Comparison of ENCODE assay signal across 8 mouse cellular contexts in the genomic region with DNA sequence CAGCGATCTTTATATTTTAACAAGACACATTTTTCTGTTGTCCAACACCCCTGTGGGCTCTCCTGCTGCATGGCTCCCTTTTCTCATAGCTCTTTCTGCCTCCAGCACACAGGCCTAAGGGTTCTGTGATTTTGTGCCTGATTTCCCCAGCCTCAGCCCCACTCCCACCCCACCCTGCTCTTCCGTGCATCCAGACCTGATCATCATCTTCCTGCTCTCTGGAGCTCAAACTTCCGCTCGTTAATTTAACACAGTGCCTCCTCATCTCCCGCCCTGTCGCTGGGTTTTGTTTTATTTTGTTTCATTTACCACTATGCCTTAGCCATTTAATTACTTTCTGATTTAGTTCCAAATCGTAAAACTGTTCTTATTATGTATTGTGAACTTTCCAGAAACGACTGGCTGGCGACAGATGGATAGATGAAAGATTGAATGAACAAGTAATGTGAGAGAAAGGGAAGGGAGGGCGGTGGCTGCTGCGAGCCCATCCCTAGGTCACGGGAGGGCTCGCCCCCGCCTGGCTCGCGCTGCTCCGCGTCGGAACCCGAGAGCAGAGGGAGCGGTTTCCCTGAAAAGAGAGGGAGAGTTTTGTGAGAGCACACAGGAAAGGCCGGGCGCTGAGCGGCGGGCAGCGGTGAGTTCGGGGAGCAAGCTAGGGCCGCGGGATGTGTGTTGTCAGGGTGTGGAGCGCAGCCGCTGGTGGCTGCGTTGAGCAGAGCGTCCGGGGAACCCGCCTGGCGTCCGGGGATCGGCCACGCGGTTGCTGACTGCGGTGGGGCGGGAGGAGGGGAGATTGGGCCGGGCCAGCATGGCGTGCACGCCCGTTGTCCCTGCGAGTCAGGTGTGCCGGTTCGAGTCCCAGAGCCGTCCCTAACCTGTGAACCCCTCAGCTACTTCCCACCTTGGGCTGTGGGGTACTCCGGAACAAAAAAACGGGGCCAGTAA. TPM values are rescaled to one million over a fixed set of nuclear protein-coding genes. Genes with fewer than 3 reads are reported as not detected.
DNase-seq lines count a peak whose midpoint lies in the region; ATAC-seq and TF ChIP-seq lines count a peak whose summit lies in the region.

Agk (plus strand) TSS at position 276 of the 945 bp plus-strand sequence.

- peak within 1 kb of the TSS; percentile 49 for H3K4me2 ChIP-seq in forebrain, postnatal 0 days (ENCODE audit: low read depth)
- peak within 1 kb of the TSS; percentile 54 for H3K4me2 ChIP-seq in lung, embryonic 15.5 days

- ATAC-seq in forebrain, postnatal 0 days, result peak; percentile 96
- ATAC-seq in lung, embryonic 15.5 days (ENCODE audit: borderline replicate concordance, extremely low read depth, low FRiP score, low TSS enrichment), result peak; percentile 98

- H3K4me1 ChIP-seq in ES-E14 (ENCODE audit: control insufficient read depth in 2 of 2, insufficient read depth in 2 of 2, low read length in 2 of 2, poor library complexity in 1 of 2), result peaks cover 0 to 2% of the 10 kb centered on the region in 2 experiments; a peak in 1 of 4 replicates
- H3K4me1 ChIP-seq in forebrain, postnatal 0 days (ENCODE audit: insufficient read depth), result peaks cover 8% of the 10 kb centered on the region; the same call in 1 of the 2 replicates
- peaks cover 5% of the 10 kb centered on the region; the same call in 1 of the 2 replicates for H3K4me1 ChIP-seq in lung, embryonic 15.5 days

- peak; percentile 11; the same call in 1 of the 2 replicates for TF ChIP-seq CTCF in forebrain, postnatal 0 days (IDR thresholded peaks at IDR 0.05; ENCODE audit: low read depth)

- H3K36me3 ChIP-seq in ES-E14 (ENCODE audit: control insufficient read depth, insufficient read depth, low read length, poor library complexity, severe bottlenecking), result no peaks in the 10 kb centered on the region
- H3K36me3 ChIP-seq in forebrain, postnatal 0 days (ENCODE audit: insufficient read depth), result 0 out of 2 replicates have a peak, but pooled peaks cover 9% of the 10 kb centered on the region
- H3K36me3 ChIP-seq in lung, embryonic 15.5 days, result peaks cover 4% of the 10 kb centered on the region; the same call in 1 of the 2 replicates

- no peaks in the 10 kb centered on the region for H3K27me3 ChIP-seq in forebrain, postnatal 0 days (ENCODE audit: insufficient read depth, low read length)
- no peaks in the 10 kb centered on the region for H3K27me3 ChIP-seq in lung, embryonic 15.5 days

- no peaks in the 10 kb centered on the region for H3K9me3 ChIP-seq in ES-E14 (ENCODE audit: control insufficient read depth, insufficient read depth, low read depth, low read length)
- no peaks in the 10 kb centered on the region for H3K9me3 ChIP-seq in forebrain, postnatal 0 days (ENCODE audit: low read length)
- no peaks in the 10 kb centered on the region for H3K9me3 ChIP-seq in lung, embryonic 15.5 days

- peak within 1 kb of the TSS; percentile 75 for H3K27ac ChIP-seq in ES-E14 (ENCODE audit: insufficient read depth, low read depth, low read length, poor library complexity, severe bottlenecking)
- peak within 1 kb of the TSS; percentile 89 for H3K27ac ChIP-seq in forebrain, postnatal 0 days (ENCODE audit: low read depth, low read length)
- H3K27ac ChIP-seq in lung, embryonic 15.5 days, result peak within 1 kb of the TSS; percentile 79

- 2% methylated on average over 52 of the region's 52 CpGs for WGBS in forebrain, postnatal 0 days
- 3% methylated on average over 52 of the region's 52 CpGs for WGBS in lung, embryonic 15.5 days

- H3K9ac ChIP-seq in ES-E14 (ENCODE audit: insufficient read depth, low read depth, low read length, poor library complexity, severe bottlenecking), result peak within 1 kb of the TSS; percentile 98
- H3K9ac ChIP-seq in forebrain, postnatal 0 days, result peak within 1 kb of the TSS; percentile 78
- peak within 1 kb of the TSS; percentile 81 for H3K9ac ChIP-seq in lung, embryonic 15.5 days

- H3K4me3 ChIP-seq in ES-E14 (ENCODE audit: insufficient read depth in 1 of 2, low read depth in 1 of 2, low read length in 2 of 2, poor library complexity in 1 of 2, severe bottlenecking in 1 of 2), result peak within 1 kb of the TSS; percentile 83 to 99
- H3K4me3 ChIP-seq in forebrain, postnatal 0 days (ENCODE audit: low read depth, low read length), result peak within 1 kb of the TSS; percentile 56
- H3K4me3 ChIP-seq in lung, embryonic 15.5 days, result peak within 1 kb of the TSS; percentile 80

- in situ Hi-C loops in ES-E14 (cut with MboI; ENCODE audit: low sequenced_read_pairs in 2 of 2, unreplicated experiment in 2 of 2), result no loop called here

- peak; percentile 83 for DNase-seq in ES-E14 (ENCODE audit: low read depth, low spot score)
- DNase-seq in cerebellum, adult 18-20 months, result peak; percentile 65 to 81
- DNase-seq in forebrain, postnatal 0 days, result peak; percentile 90
- DNase-seq in heart, postnatal 4 days, result peak; percentile 83
- DNase-seq in layer of hippocampus, adult 8-10 months (ENCODE audit: low spot score in 2 of 2), result peak; percentile 42 to 60
- DNase-seq in ovary, adult 18-20 months (ENCODE audit: low spot score), result peak; percentile 57
- DNase-seq in thymus, postnatal 0 days (ENCODE audit: low spot score), result peak; percentile 84

TF ChIP-seq in ES-E14, 5 proteins besides CTCF, POLR2A, EP300 and RAD21:
- TF ChIP-seq CHD2 (IDR thresholded peaks at IDR 0.05; ENCODE audit: low read depth, low read length) (peak; percentile 15; the same call in 1 of the 2 replicates), ZC3H11A (IDR thresholded peaks at IDR 0.05; ENCODE audit: borderline replicate concordance, low read depth, low read length) (0 out of 2 replicates have a peak, but pooled peaks have one; percentile 15), MAFK (IDR thresholded peaks at IDR 0.05; ENCODE audit: insufficient read depth, low read depth, low read length) (no peak), ZNF384 (IDR thresholded peaks at IDR 0.05; ENCODE audit: low read depth, low read length) (no peak), HCFC1 (IDR thresholded peaks at IDR 0.05; ENCODE audit: borderline replicate concordance, insufficient read depth, low read length) (peak; percentile 78; the same call in 1 of the 2 replicates)
TF ChIP-seq in ES-E14: peak in this region for 3.

RNA-seq across cellular contexts. Expression of gene Agk, which starts in this region (rescaled TPM):
- total RNA-seq in ES-E14 (2012; rRNA removed), result 39.2 and 51.1 TPM in 2 replicates
- 73.8 and 85.1 TPM in 2 replicates for total RNA-seq in forebrain, postnatal 0 days (2014; rRNA removed)
- polyA plus RNA-seq in forebrain, postnatal 0 days (2015; fragmentation: Nextera tagmentation; extraction: Ambion mirVana), result 50.9 and 60.5 TPM in 2 replicates
- total RNA-seq in heart, postnatal 4 days (2021), result 10 to 100 TPM; 26.9 to 27.9 TPM
- 10 to 100 TPM; 39.7 to 51.9 (median 45.8) TPM for total RNA-seq in layer of hippocampus, adult 8-10 months (2022)
- polyA plus RNA-seq in lung, embryonic 15.5 days (2015; fragmentation: Nextera tagmentation; extraction: Ambion mirVana), result 40.5 and 44.2 TPM in 2 replicates
- polyA plus RNA-seq in thymus, postnatal 0 days (2015; fragmentation: Nextera tagmentation; extraction: Ambion mirVana), result 41.5 and 45.2 TPM in 2 replicates

Comparison
In these comparisons a context has a peak if more than half of its experiments do, and no peak if none do; other contexts are left out.
1. Peak in every context shown above with its lines: DNase-seq, ATAC-seq, H3K4me3 ChIP-seq and H3K27ac ChIP-seq.